Mouse (Mus musculus) midbrain, embryonic 16.5 days (tissue): ENCODE results near the gene Dact3. TPM values are rescaled to one million over a fixed set of nuclear protein-coding genes. Genes with fewer than 3 reads are reported as not detected.

Experiments used
- ATAC-seq: fragments of 200-750 bp; cut with Nextera tagmentation; 2 replicates; pipeline ENCODE4 v1.8.0; 2017; ENCODE audit warnings: moderate TSS enrichment
- H3K27ac ChIP-seq: fragments of 300-500 bp; sonication (generic); 2 replicates; pipeline ENCODE4 v1.5.1; 2014; ENCODE audit warnings: mild to moderate bottlenecking, low read length, mixed read lengths
- H3K27me3 ChIP-seq: fragments of 300-500 bp; sonication (generic); 2 replicates; pipeline ENCODE4 v1.6.1; 2014; ENCODE audit warnings: low read depth, low read length, mixed read lengths; ENCODE audit not compliant: control insufficient read depth, insufficient read depth
- H3K36me3 ChIP-seq: fragments of 300-500 bp; sonication (generic); 2 replicates; pipeline ENCODE4 v1.6.1; 2014; ENCODE audit warnings: mild to moderate bottlenecking, low read length, moderate library complexity, mixed read lengths; ENCODE audit not compliant: control insufficient read depth, insufficient read depth
- H3K4me1 ChIP-seq: fragments of 300-500 bp; sonication (generic); 2 replicates; pipeline ENCODE4 v1.6.1; 2014; ENCODE audit warnings: mild to moderate bottlenecking, low read length, mixed read lengths; ENCODE audit not compliant: control insufficient read depth, insufficient read depth
- H3K4me2 ChIP-seq: fragments of 300-500 bp; sonication (generic); 2 replicates; pipeline ENCODE4 v1.6.1; 2014; ENCODE audit warnings: mild to moderate bottlenecking, low read length, mixed read lengths
- H3K4me3 ChIP-seq: fragments of 300-500 bp; sonication (generic); 2 replicates; pipeline ENCODE4 v1.5.1; 2014; ENCODE audit warnings: low read depth, mild to moderate bottlenecking, low read length, moderate library complexity, mixed read lengths
- H3K9ac ChIP-seq: fragments of 300-500 bp; sonication (generic); 2 replicates; pipeline ENCODE4 v1.6.1; 2014; ENCODE audit warnings: low read depth, low read length, mixed read lengths
- H3K9me3 ChIP-seq: fragments of 300-500 bp; sonication (generic); replicated peaks from 2 replicates; pipeline ENCODE4 v1.6.1; 2014; ENCODE audit warnings: mild to moderate bottlenecking, low read length, mixed read lengths; ENCODE audit not compliant: control insufficient read depth, poor library complexity, severe bottlenecking
- WGBS: fragments of 180-500 bp; shearing (Covaris S2); extraction: QIAGEN DNeasy Blood & Tissue Kit; methylation state at CpG from one replicate; pipeline ENCODE4 v1.1.7; 2014; 5-methylcytosine and 5-hydroxymethylcytosine counted together
- polyA plus RNA-seq: library from polyadenylated mRNA; unstranded; fragments of >200 nt; fragmentation: Nextera tagmentation; extraction: Ambion mirVana; gene quantifications from 2 replicates; pipeline ENCODE4 v1.2.1, GENCODE M21; 2015

Gene Dact3
- polyA plus RNA-seq, 1 experiment from 2014 or later = 3.0 TPM

DNA sequence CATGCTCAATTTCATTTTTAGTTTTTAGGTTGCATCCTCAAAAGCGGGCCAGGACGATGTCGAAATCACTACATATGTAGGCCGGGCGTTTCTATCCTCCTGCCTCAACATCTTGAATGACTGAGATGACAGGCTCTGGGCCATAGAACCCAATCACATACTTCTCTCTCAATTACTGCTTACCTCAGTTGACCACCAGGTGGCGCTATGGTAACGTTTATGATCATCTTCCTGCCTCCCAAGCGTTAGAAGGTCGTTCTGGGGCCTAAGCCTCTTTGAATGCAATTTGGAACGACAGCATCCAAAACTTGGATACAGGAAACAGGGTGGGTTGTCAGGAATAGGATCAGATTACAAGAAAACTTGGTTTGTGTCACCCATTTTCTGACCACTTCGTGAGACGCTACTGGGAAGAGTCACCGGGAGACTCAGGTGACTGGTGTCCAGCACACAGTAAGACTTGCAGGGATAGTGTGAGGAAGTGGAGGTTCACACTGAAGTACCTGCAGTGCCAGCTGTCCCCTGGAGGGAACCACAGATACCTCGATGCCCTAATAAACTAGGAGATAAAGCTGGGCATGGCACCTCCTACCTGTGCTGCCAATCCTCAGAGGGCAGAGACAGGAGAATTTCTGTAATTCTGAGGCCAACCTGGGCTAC lies 57.0 kb downstream of the Dact3 start:
- no peak overlapping the region for H3K4me2 ChIP-seq
- peaks cover 20% of the 10 kb centered on the region for H3K4me1 ChIP-seq
- H3K9ac ChIP-seq = no peak overlapping the region
- H3K36me3 ChIP-seq = no peaks in the 10 kb centered on the region
- no peaks in the 10 kb centered on the region for H3K9me3 ChIP-seq
- peak; percentile 52 for ATAC-seq
- H3K27me3 ChIP-seq = no peaks in the 10 kb centered on the region
- 16% methylated on average over 14 of the region's 14 CpGs for WGBS
- H3K4me3 ChIP-seq = no peak overlapping the region
- peak overlapping the region; percentile 78 for H3K27ac ChIP-seq

DNA sequence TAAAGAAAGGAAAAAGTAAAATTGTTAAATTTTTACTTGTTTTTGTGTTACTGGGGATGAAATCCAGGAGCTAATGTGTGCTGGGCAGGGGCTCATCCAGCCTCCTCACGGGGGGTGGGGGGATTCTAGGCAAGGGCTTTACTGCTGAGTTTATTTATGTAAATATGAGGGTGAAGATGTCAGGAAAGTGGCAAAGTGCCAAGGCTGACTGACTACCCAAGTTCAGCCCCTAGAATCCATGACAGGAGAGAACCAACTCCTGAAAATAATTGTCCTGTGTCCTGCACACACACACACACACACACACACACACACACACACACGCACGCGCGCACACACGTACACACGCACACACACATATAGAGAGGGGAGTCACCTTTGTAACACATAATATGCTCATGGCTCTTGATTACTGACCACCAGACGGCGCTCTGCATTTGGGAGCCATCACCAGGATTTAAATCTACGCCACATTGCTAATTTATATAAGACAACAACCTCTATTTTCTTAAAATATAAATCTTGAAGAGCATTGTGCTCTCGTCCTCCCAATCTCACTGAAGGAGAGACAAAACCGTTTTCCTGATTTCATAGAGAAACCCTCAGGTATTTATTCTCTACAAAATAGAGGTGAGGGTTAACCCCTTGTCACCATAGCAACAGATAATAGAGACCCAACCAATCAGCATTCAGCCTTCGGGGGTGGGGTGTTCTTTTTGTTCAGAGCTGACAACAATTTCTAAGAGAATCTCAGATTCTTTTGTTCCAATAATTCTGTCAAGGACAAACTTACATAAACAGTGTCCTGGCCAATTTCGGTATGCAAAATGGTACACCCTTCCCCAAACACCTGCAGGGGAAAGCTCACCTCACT lies 57.8 kb downstream of the Dact3 start:
- H3K27ac ChIP-seq = peak overlapping the region; percentile 78
- ATAC-seq = peak; percentile 63
- H3K9me3 ChIP-seq = no peaks in the 10 kb centered on the region
- H3K36me3 ChIP-seq = no peaks in the 10 kb centered on the region
- peaks cover 22% of the 10 kb centered on the region for H3K4me1 ChIP-seq
- H3K4me2 ChIP-seq = peak overlapping the region; percentile 28
- no peaks in the 10 kb centered on the region for H3K27me3 ChIP-seq
- H3K9ac ChIP-seq = peak overlapping the region; percentile 36; the same call in 1 of the 2 replicates
- no peak overlapping the region for H3K4me3 ChIP-seq
- WGBS = 18% methylated on average over 14 of the region's 14 CpGs

Other genes with a start within 250 kb of the Dact3 start
- not detected in 2 replicates for gene Ceacam15, start 199.6 kb upstream of the Dact3 start, polyA plus RNA-seq
- 0.18 TPM in 1 of 2 replicates, not detected in the other for gene Ceacam9, start 153.4 kb upstream of the Dact3 start, polyA plus RNA-seq
- gene Ap2s1, start 136.9 kb upstream of the Dact3 start, polyA plus RNA-seq = 437 and 461 TPM in 2 replicates
- gene Slc1a5, start 94.0 kb upstream of the Dact3 start, polyA plus RNA-seq = 10.1 and 10.7 TPM in 2 replicates
- gene Strn4, start 59.4 kb upstream of the Dact3 start, polyA plus RNA-seq = 185 and 199 TPM in 2 replicates
- gene Fkrp, start 58.6 kb upstream of the Dact3 start, polyA plus RNA-seq = 52.1 and 53.8 TPM in 2 replicates
- gene Prkd2, start 32.4 kb upstream of the Dact3 start, polyA plus RNA-seq = 6.0 and 6.9 TPM in 2 replicates
- 14.0 and 49.2 TPM in 2 replicates for gene Gng8, start 16.5 kb downstream of the Dact3 start, polyA plus RNA-seq
- gene Ptgir, start 31.2 kb downstream of the Dact3 start, polyA plus RNA-seq = 0.22 and 0.23 TPM in 2 replicates
- gene Calm3, start 48.8 kb downstream of the Dact3 start, polyA plus RNA-seq = 405 and 443 TPM in 2 replicates
- gene Pnmal2, start 69.4 kb downstream of the Dact3 start, polyA plus RNA-seq = 186 and 206 TPM in 2 replicates
- gene Pnmal1, start 84.4 kb downstream of the Dact3 start, polyA plus RNA-seq = 83.1 and 89.5 TPM in 2 replicates
- gene Gm42372, start 107.8 kb downstream of the Dact3 start, polyA plus RNA-seq = 7.2 and 7.3 TPM in 2 replicates
- gene Ccdc8, start 117.4 kb downstream of the Dact3 start, polyA plus RNA-seq = 6.4 and 6.9 TPM in 2 replicates
- gene Ppp5c, start 152.6 kb downstream of the Dact3 start, polyA plus RNA-seq = 118 and 127 TPM in 2 replicates
- gene Hif3a, start 187.1 kb downstream of the Dact3 start, polyA plus RNA-seq = 4.0 and 5.7 TPM in 2 replicates
- 5.7 and 7.2 TPM in 2 replicates for gene Psg16, start 198.7 kb downstream of the Dact3 start, polyA plus RNA-seq